Mouse (Mus musculus) thymus, adult 18-20 months (tissue): Measurements from ENCODE around the gene Epo.

Experiments used
- DNase-seq, 2 experiments: peaks; one replicate each; pipeline ENCODE4 v3.0.0; 2022; ENCODE audit warnings: mixed read lengths in 2 of 2

The Epo gene

GRCm38 (mm10) chr5:137472252-137472904 lies 60.7 kb downstream of the Epo start:
- no peak for DNase-seq

GRCm38 (mm10) chr5:137466946-137467345 lies 66.1 kb downstream of the Epo start:
- DNase-seq = no peak

- no peak for DNase-seq
These were observed 68.0 kb downstream of the Epo start for GRCm38 (mm10) chr5:137465049-137465448.

- DNase-seq = no peak
These were observed 77.0 kb downstream of the Epo start for GRCm38 (mm10) chr5:137455866-137456591.

GRCm38 (mm10) chr5:137455206-137455605 lies 77.8 kb downstream of the Epo start:
- no peak for DNase-seq

- DNase-seq = no peak
These were observed 87.5 kb downstream of the Epo start for GRCm38 (mm10) chr5:137445536-137445935.

- DNase-seq = no peak
These were observed 92.7 kb downstream of the Epo start for GRCm38 (mm10) chr5:137440216-137440855.

- no peak for DNase-seq
These were observed 99.2 kb downstream of the Epo start for GRCm38 (mm10) chr5:137433889-137434288.
